Mouse (Mus musculus): ENCODE results near the gene Lrp3. TPM values are rescaled to one million over a fixed set of nuclear protein-coding genes. Genes with fewer than 3 reads are reported as not detected.

Gene Lrp3
- polyA plus RNA-seq, 1 experiment, result not detected

DNA sequence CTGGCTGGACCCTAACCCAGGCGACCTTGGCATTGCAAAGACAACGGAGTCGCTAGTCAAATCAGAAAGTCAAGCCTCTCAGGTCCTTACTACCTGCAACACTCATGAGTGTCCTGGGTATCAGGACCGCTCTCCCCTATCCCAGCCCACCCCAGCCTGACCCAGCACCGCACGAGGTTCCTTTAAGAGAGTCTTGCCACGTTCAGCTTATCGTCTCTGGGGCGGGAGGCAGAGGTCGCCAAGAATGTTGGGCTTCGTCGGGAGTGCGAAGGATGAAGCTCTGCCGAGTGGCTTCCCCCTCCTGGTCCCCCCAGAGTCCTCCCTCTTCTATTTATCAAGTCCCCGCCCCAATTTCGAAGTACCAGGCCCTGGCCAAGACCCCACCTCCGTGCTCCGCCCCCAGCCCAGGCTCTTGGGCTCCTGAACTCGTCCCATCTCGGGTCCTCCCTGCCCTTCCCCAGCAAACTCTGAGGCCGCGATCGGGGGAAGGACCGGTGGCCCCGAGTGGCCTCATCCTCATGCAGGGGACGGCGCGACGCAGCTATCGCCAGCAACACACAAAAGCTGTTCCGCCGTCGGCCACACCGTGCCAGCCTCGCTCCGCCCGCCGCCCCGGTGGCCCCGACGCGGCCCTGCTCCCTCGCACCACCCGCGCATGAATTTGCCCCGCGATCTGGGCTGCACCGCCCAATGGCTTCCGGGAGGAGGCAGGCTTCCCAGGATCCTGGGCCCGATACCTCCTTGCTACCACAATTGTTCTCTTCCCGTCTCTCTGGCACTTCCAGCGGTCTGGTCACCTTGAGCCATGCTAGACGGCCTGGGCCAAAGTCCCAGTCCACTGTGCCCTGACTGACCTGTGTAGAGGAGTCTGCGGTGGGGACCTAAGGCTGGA lies 30.2 kb downstream of the Lrp3 start:
- Histone ChIP-seq H3K36me3 (ENCODE audit: control insufficient read depth, insufficient read depth) (no peaks in the 10 kb centered on the region), H3K4me2 (ENCODE audit: low read depth) (no peak overlapping the region), H3K4me3 (no peak overlapping the region), H3K79me2 (ENCODE audit: control insufficient read depth, insufficient read depth) (no peaks in the 10 kb centered on the region), H3ac (ENCODE audit: control insufficient read depth, insufficient read length) (no peak overlapping the region), H3K27me3 (ENCODE audit: control insufficient read depth, insufficient read depth, insufficient read length) (peaks cover 50% of the 10 kb centered on the region)
- TF ChIP-seq MYOG (IDR thresholded peaks at IDR 0.05; ENCODE audit: control insufficient read depth in 1 of 3, insufficient read depth in 1 of 3, insufficient read length in 2 of 3, low read depth in 2 of 3) (no peak), TCF12 (IDR thresholded peaks at IDR 0.05; ENCODE audit: insufficient read depth, poor library complexity, severe bottlenecking) (no peak), E2F4 (IDR thresholded peaks at IDR 0.05; ENCODE audit: insufficient read depth) (no peak), MAX (IDR thresholded peaks at IDR 0.05; ENCODE audit: low read depth) (no peak), REST (IDR thresholded peaks at IDR 0.05; ENCODE audit: insufficient read depth, insufficient read length) (no peak), POLR2A (IDR thresholded peaks at IDR 0.05; ENCODE audit: insufficient read length, low read depth) (no peak), POLR2AphosphoS2 (IDR thresholded peaks at IDR 0.05; ENCODE audit: insufficient read length, low read depth) (no peak), USF1 (IDR thresholded peaks at IDR 0.05; ENCODE audit: low read depth) (no peak), CEBPB (IDR thresholded peaks at IDR 0.05; ENCODE audit: insufficient read depth, poor library complexity, severe bottlenecking) (no peak), MYOD1 (IDR thresholded peaks at IDR 0.05; ENCODE audit: control insufficient read depth in 1 of 3, insufficient read length in 2 of 3, low read depth in 2 of 3) (no peak), SRF (IDR thresholded peaks at IDR 0.05; ENCODE audit: control insufficient read depth, insufficient read length, low read depth) (no peak), TCF3 (IDR thresholded peaks at IDR 0.05; ENCODE audit: insufficient read length, low read depth) (no peak)

DNA sequence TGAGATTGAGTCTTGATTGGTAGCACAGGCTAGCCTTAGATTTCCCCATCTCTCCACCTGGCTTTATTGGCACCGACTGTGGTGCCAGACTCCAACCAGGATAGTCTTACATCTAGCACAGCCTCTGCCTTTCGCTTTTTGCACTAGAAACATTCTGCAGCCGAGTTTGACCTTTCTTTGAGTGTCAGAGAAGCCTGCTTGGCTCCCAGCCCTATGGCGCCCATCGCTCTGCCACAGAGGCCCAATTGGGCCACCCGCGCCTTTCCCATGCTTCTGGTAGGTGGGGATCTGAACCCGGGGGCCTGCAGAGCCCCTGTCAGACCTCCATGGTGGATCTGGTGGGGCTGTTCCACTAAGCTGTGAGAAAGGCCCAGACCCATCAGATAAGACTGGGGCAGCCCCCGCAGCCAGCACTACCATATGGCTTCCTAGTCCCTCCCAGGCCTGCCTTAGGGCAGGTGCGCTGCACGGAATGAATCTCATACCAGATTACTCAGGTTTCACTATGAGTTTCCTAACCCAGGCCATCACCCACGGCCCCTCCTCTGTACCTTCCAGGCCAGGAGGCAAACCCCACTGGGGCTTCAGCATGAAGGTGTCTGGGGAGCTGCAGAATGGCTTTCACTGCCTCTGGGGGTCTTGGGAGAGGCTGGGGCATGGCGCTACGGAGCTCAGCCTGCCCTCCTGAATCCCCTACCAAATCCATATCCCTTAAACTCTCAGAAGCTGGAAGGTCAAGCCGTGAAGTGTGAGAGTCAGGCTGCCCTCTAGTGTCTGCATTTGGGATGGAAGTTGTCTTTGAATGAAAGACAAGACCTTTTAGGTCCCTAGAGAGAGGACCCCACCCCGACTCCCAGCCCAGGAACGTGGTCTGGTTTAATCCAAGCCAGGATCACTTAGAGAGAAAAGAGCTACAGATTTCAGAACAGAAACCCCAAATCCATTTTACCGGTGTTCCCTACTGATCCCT lies 38.6 kb downstream of the Lrp3 start:
- no peak overlapping the region for H3ac ChIP-seq (ENCODE audit: control insufficient read depth, insufficient read length)
- no peak overlapping the region for H3K4me2 ChIP-seq (ENCODE audit: low read depth)
- H3K79me2 ChIP-seq (ENCODE audit: control insufficient read depth, insufficient read depth), result no peaks in the 10 kb centered on the region
- no peak for TF ChIP-seq POLR2AphosphoS2 (IDR thresholded peaks at IDR 0.05; ENCODE audit: insufficient read length, low read depth)
- TF ChIP-seq MYOG (IDR thresholded peaks at IDR 0.05; ENCODE audit: control insufficient read depth in 1 of 3, insufficient read depth in 1 of 3, insufficient read length in 2 of 3, low read depth in 2 of 3), result no peak
- TF ChIP-seq POLR2A (IDR thresholded peaks at IDR 0.05; ENCODE audit: insufficient read length, low read depth), result no peak
- no peak for TF ChIP-seq MAX (IDR thresholded peaks at IDR 0.05; ENCODE audit: low read depth)
- TF ChIP-seq CEBPB (IDR thresholded peaks at IDR 0.05; ENCODE audit: insufficient read depth, poor library complexity, severe bottlenecking), result no peak
- no peak for TF ChIP-seq REST (IDR thresholded peaks at IDR 0.05; ENCODE audit: insufficient read depth, insufficient read length)
- TF ChIP-seq MYOD1 (IDR thresholded peaks at IDR 0.05; ENCODE audit: control insufficient read depth in 1 of 3, insufficient read length in 2 of 3, low read depth in 2 of 3), result no peak
- TF ChIP-seq TCF3 (IDR thresholded peaks at IDR 0.05; ENCODE audit: insufficient read length, low read depth), result no peak
- TF ChIP-seq E2F4 (IDR thresholded peaks at IDR 0.05; ENCODE audit: insufficient read depth), result no peak
- TF ChIP-seq USF1 (IDR thresholded peaks at IDR 0.05; ENCODE audit: low read depth), result no peak
- no peak for TF ChIP-seq TCF12 (IDR thresholded peaks at IDR 0.05; ENCODE audit: insufficient read depth, poor library complexity, severe bottlenecking)
- no peak for TF ChIP-seq SRF (IDR thresholded peaks at IDR 0.05; ENCODE audit: control insufficient read depth, insufficient read length, low read depth)
- H3K4me3 ChIP-seq, result no peak overlapping the region
- peaks cover 22% of the 10 kb centered on the region for H3K27me3 ChIP-seq (ENCODE audit: control insufficient read depth, insufficient read depth, insufficient read length)
- H3K36me3 ChIP-seq (ENCODE audit: control insufficient read depth, insufficient read depth), result no peaks in the 10 kb centered on the region

DNA sequence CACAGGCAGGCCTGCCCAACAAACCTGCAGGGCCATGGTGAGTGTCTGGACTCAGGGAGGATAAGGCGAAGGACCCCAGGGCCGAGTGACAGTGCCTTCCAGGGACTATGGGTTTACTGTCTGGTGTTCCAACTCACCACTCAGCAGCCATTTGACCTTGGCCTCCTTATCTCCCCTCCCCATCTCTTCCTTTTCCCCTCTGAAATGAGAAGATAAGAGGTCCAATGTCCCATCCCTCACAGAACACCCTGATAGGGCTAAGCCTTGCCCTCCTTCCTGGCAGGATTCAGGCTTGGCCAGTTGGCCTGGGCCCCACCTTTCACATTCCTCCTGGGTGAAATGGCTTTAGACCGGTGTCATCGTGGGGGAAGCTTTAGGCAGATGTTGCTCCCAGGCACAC lies 39.8 kb downstream of the Lrp3 start:
- Histone ChIP-seq H3K4me2 (ENCODE audit: low read depth) (no peak overlapping the region), H3K27me3 (ENCODE audit: control insufficient read depth, insufficient read depth, insufficient read length) (peaks cover 22% of the 10 kb centered on the region), H3K36me3 (ENCODE audit: control insufficient read depth, insufficient read depth) (no peaks in the 10 kb centered on the region), H3K79me2 (ENCODE audit: control insufficient read depth, insufficient read depth) (no peaks in the 10 kb centered on the region), H3ac (ENCODE audit: control insufficient read depth, insufficient read length) (no peak overlapping the region), H3K4me3 (no peak overlapping the region)
- TF ChIP-seq MYOD1 (IDR thresholded peaks at IDR 0.05; ENCODE audit: control insufficient read depth in 1 of 3, insufficient read length in 2 of 3, low read depth in 2 of 3), result no peak
- TF ChIP-seq SRF (IDR thresholded peaks at IDR 0.05; ENCODE audit: control insufficient read depth, insufficient read length, low read depth), result no peak
- no peak for TF ChIP-seq POLR2AphosphoS2 (IDR thresholded peaks at IDR 0.05; ENCODE audit: insufficient read length, low read depth)
- TF ChIP-seq USF1 (IDR thresholded peaks at IDR 0.05; ENCODE audit: low read depth), result no peak
- TF ChIP-seq MAX (IDR thresholded peaks at IDR 0.05; ENCODE audit: low read depth), result no peak
- TF ChIP-seq TCF3 (IDR thresholded peaks at IDR 0.05; ENCODE audit: insufficient read length, low read depth), result no peak
- no peak for TF ChIP-seq MYOG (IDR thresholded peaks at IDR 0.05; ENCODE audit: control insufficient read depth in 1 of 3, insufficient read depth in 1 of 3, insufficient read length in 2 of 3, low read depth in 2 of 3)
- no peak for TF ChIP-seq CEBPB (IDR thresholded peaks at IDR 0.05; ENCODE audit: insufficient read depth, poor library complexity, severe bottlenecking)
- TF ChIP-seq REST (IDR thresholded peaks at IDR 0.05; ENCODE audit: insufficient read depth, insufficient read length), result no peak
- TF ChIP-seq E2F4 (IDR thresholded peaks at IDR 0.05; ENCODE audit: insufficient read depth), result no peak
- TF ChIP-seq POLR2A (IDR thresholded peaks at IDR 0.05; ENCODE audit: insufficient read length, low read depth), result no peak
- no peak for TF ChIP-seq TCF12 (IDR thresholded peaks at IDR 0.05; ENCODE audit: insufficient read depth, poor library complexity, severe bottlenecking)

DNA sequence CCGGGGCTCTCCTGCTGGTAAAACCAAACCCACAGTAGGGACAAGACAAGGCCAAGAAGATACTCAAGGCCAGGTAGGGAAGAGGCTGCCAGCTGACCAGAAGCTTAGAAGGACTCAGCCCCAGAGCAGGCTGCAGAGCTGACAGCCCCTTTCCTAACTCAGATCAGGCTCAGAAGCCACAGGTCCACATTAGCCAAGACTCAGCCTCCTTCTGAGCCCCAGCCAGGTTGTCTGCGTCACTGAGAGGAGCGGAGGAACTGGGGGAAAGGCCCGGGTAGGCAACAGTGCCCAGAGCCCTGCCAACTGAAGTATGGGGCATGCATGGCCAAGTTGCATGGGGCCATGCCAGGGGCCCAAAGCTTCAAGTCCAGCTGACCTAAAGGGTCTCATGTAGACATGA lies 42.8 kb downstream of the Lrp3 start:
- Histone ChIP-seq H3K4me2 (ENCODE audit: low read depth) (no peak overlapping the region), H3K27me3 (ENCODE audit: control insufficient read depth, insufficient read depth, insufficient read length) (peaks cover 22% of the 10 kb centered on the region)
- TF ChIP-seq MYOG (IDR thresholded peaks at IDR 0.05; ENCODE audit: control insufficient read depth in 1 of 3, insufficient read depth in 1 of 3, insufficient read length in 2 of 3, low read depth in 2 of 3) (no peak), TCF12 (IDR thresholded peaks at IDR 0.05; ENCODE audit: insufficient read depth, poor library complexity, severe bottlenecking) (no peak), MYOD1 (IDR thresholded peaks at IDR 0.05; ENCODE audit: control insufficient read depth in 1 of 3, insufficient read length in 2 of 3, low read depth in 2 of 3) (no peak), POLR2A (IDR thresholded peaks at IDR 0.05; ENCODE audit: insufficient read length, low read depth) (no peak), USF1 (IDR thresholded peaks at IDR 0.05; ENCODE audit: low read depth) (no peak), MAX (IDR thresholded peaks at IDR 0.05; ENCODE audit: low read depth) (no peak), SRF (IDR thresholded peaks at IDR 0.05; ENCODE audit: control insufficient read depth, insufficient read length, low read depth) (no peak), TCF3 (IDR thresholded peaks at IDR 0.05; ENCODE audit: insufficient read length, low read depth) (no peak)

More for the DNA sequence above, 42.8 kb downstream of the Lrp3 start:
- Histone ChIP-seq H3K36me3 (ENCODE audit: control insufficient read depth, insufficient read depth) (no peaks in the 10 kb centered on the region), H3K4me3 (no peak overlapping the region), H3ac (ENCODE audit: control insufficient read depth, insufficient read length) (no peak overlapping the region), H3K79me2 (ENCODE audit: control insufficient read depth, insufficient read depth) (no peaks in the 10 kb centered on the region)
